Mouse (Mus musculus) embryonic facial prominence, embryonic 14.5 days (tissue): ENCODE results near the gene Cldn12. TPM values are rescaled to one million over a fixed set of nuclear protein-coding genes. Genes with fewer than 3 reads are reported as not detected.

Experiments
- ATAC-seq: fragments of 200-750 bp; cut with Nextera tagmentation; 2 replicates; pipeline ENCODE4 v1.8.0; 2017; ENCODE audit warnings: low read depth, moderate number of reproducible peaks, moderate TSS enrichment
- DNase-seq: peaks from one replicate; pipeline ENCODE4 v3.0.0-alpha.2; 2015; ENCODE audit warnings: low spot score
- H3K27ac ChIP-seq: fragments of 300-500 bp; sonication (generic); replicated peaks from 2 replicates; pipeline ENCODE4 v1.5.1; 2014; ENCODE audit warnings: low read depth, mild to moderate bottlenecking, low read length, moderate library complexity
- H3K27me3 ChIP-seq: fragments of 300-500 bp; sonication (generic); replicated peaks from 2 replicates; pipeline ENCODE4 v1.6.1; 2014; ENCODE audit warnings: low read length; ENCODE audit not compliant: control insufficient read depth, insufficient read depth
- H3K36me3 ChIP-seq: fragments of 300-500 bp; sonication (generic); 2 replicates; pipeline ENCODE4 v1.6.1; 2014; ENCODE audit warnings: low read length, mixed read lengths; ENCODE audit not compliant: control insufficient read depth, insufficient read depth
- H3K4me1 ChIP-seq: fragments of 300-500 bp; sonication (generic); 2 replicates; pipeline ENCODE4 v1.6.1; 2014; ENCODE audit warnings: antibody characterized with exemption, low read length; ENCODE audit not compliant: control insufficient read depth, insufficient read depth
- H3K4me2 ChIP-seq: fragments of 300-500 bp; sonication (generic); 2 replicates; pipeline ENCODE4 v1.6.1; 2014; ENCODE audit warnings: low read depth, mild to moderate bottlenecking, low read length, moderate library complexity, mixed read lengths
- H3K4me3 ChIP-seq: fragments of 300-500 bp; sonication (generic); 2 replicates; pipeline ENCODE4 v1.5.1; 2014; ENCODE audit warnings: low read depth, mild to moderate bottlenecking, low read length
- H3K9ac ChIP-seq: fragments of 300-500 bp; sonication (generic); 2 replicates; pipeline ENCODE4 v1.6.1; 2014; ENCODE audit warnings: low read depth, mild to moderate bottlenecking, low read length, moderate library complexity, mixed read lengths
- H3K9me3 ChIP-seq: fragments of 300-500 bp; sonication (generic); 2 replicates; pipeline ENCODE4 v1.6.1; 2016; ENCODE audit warnings: low read length; ENCODE audit not compliant: control insufficient read depth
- WGBS: fragments of 180-500 bp; shearing (Covaris S2); extraction: QIAGEN DNeasy Blood & Tissue Kit; methylation state at CpG from one replicate; pipeline ENCODE4 v1.1.7; 2014; 5-methylcytosine and 5-hydroxymethylcytosine counted together
- polyA plus RNA-seq: library from polyadenylated mRNA; unstranded; fragments of >200 nt; fragmentation: Nextera tagmentation; extraction: Ambion mirVana; gene quantifications from 2 replicates; pipeline ENCODE4 v1.2.1, GENCODE M21; 2014

Gene Cldn12
- polyA plus RNA-seq, 1 experiment from 2014 or later: 15.6 TPM

DNA sequence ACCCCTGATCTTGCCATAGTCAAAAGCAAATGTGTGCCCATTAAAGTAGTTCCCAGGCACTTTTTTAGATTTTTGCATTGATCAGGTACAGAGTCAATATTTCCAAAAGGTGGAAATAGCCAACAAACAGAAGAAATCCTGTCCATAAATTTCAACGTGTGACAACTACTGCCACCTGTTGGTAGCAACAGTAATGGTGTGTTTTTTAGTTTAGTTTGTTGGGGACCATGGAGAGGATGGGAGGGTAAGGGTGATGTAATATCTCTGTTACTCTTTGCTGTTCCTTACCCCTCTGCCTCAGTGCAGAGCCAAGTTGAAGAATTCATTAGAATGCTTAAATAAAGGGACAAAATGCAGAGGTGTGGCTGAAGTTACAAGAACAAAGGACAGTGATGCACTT, 33.1 kb downstream of the Cldn12 start:
- no peak overlapping the region for H3K4me3 ChIP-seq
- ATAC-seq (no peak), DNase-seq (peak; percentile 30)
- no peak overlapping the region for H3K27ac ChIP-seq
- H3K4me2 ChIP-seq: no peak overlapping the region
- H3K4me1 ChIP-seq: no peaks in the 10 kb centered on the region
- 5% methylated on average over 1 of the region's 1 CpGs for WGBS
- no peaks in the 10 kb centered on the region for H3K36me3 ChIP-seq
- no peaks in the 10 kb centered on the region; the same call in 1 of the 2 replicates for H3K27me3 ChIP-seq
- H3K9me3 ChIP-seq: no peaks in the 10 kb centered on the region
- H3K9ac ChIP-seq: no peak overlapping the region

- Histone ChIP-seq H3K4me1 (no peaks in the 10 kb centered on the region), H3K27me3 (no peaks in the 10 kb centered on the region; the same call in 1 of the 2 replicates), H3K9ac (no peak within 1 kb of the TSS), H3K9me3 (no peaks in the 10 kb centered on the region), H3K4me3 (no peak within 1 kb of the TSS), H3K4me2 (no peak within 1 kb of the TSS), H3K27ac (no peak within 1 kb of the TSS), H3K36me3 (no peaks in the 10 kb centered on the region)
- WGBS: 93% methylated on average over 6 of the region's 6 CpGs
- no peak for ATAC-seq
- no peak for DNase-seq
Observed at GRCm38 (mm10) chr5:5479043-5479442, 35.7 kb downstream of the Cldn12 start, which contains the start of gene 1700015F17Rik. Gene 1700015F17Rik (minus strand): TSS chr5:5479143.

- ATAC-seq: no peak
- peak; percentile 11 for DNase-seq
- Histone ChIP-seq H3K27ac (no peak overlapping the region), H3K4me3 (no peak overlapping the region), H3K4me2 (no peak overlapping the region), H3K27me3 (no peaks in the 10 kb centered on the region), H3K36me3 (no peaks in the 10 kb centered on the region), H3K9ac (no peak overlapping the region), H3K4me1 (no peaks in the 10 kb centered on the region), H3K9me3 (no peaks in the 10 kb centered on the region)
- 76% methylated on average over 4 of the region's 4 CpGs for WGBS
Observed at GRCm38 (mm10) chr5:5476133-5476532, 38.6 kb downstream of the Cldn12 start.

DNA sequence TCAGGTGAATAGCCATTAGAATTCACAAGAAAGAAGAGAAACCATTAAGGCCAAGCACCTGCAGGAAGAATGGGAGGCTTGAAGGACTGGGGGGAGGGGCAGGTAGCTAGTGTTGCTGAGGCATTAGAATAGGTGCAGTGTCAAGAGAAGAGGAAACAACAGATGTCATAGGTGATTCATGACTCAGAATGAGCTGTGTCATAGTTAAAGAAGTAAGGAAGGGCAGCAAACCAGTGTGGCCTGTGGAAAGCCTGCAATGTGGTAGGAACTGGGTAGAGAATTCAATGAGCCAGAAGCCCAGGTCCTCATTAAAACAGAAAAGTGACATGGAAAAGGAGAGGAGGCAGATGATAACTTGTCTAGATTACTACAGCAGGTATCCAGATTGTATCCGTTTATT, 49.5 kb downstream of the Cldn12 start:
- ATAC-seq (no peak), DNase-seq (no peak)
- H3K4me3 ChIP-seq: no peak overlapping the region
- no peaks in the 10 kb centered on the region for H3K27me3 ChIP-seq
- H3K9ac ChIP-seq: no peak overlapping the region
- no peak overlapping the region for H3K4me2 ChIP-seq
- H3K9me3 ChIP-seq: no peaks in the 10 kb centered on the region
- WGBS: 61% methylated on average over 1 of the region's 1 CpGs
- no peak overlapping the region for H3K27ac ChIP-seq
- H3K36me3 ChIP-seq: no peaks in the 10 kb centered on the region
- H3K4me1 ChIP-seq: no peaks in the 10 kb centered on the region

Other genes with a start within 250 kb of the Cldn12 start
- 33.8 and 34.0 TPM in 2 replicates for gene Cdk14, start 94.6 kb downstream of the Cldn12 start, polyA plus RNA-seq
- gene 1700015F17Rik, start 35.8 kb downstream of the Cldn12 start, polyA plus RNA-seq: not detected in 2 replicates
- gene Gtpbp10, start 44.6 kb upstream of the Cldn12 start, polyA plus RNA-seq: 24.6 and 25.4 TPM in 2 replicates
- 1.6 and 2.8 TPM in 2 replicates for gene Gm8773, start 58.8 kb upstream of the Cldn12 start, polyA plus RNA-seq
- 3.3 and 4.2 TPM in 2 replicates for gene Cfap69, start 149.3 kb upstream of the Cldn12 start, polyA plus RNA-seq
- 5.6 and 6.6 TPM in 2 replicates for gene Steap2, start 179.6 kb upstream of the Cldn12 start, polyA plus RNA-seq
- 7.1 and 7.9 TPM in 2 replicates for gene Steap1, start 234.4 kb upstream of the Cldn12 start, polyA plus RNA-seq